Mouse (Mus musculus) skeletal muscle tissue, adult 2 months (tissue): ENCODE results near the gene Lrguk.
A peak's percentile ranks its signal among the peaks of the same experiment; 100 is the strongest.

Experiments used
- DNase-seq: peaks from one replicate; pipeline ENCODE4 v3.0.0-alpha.2; 2012; ENCODE audit warnings: low read depth, low spot score

The Lrguk gene

DNA sequence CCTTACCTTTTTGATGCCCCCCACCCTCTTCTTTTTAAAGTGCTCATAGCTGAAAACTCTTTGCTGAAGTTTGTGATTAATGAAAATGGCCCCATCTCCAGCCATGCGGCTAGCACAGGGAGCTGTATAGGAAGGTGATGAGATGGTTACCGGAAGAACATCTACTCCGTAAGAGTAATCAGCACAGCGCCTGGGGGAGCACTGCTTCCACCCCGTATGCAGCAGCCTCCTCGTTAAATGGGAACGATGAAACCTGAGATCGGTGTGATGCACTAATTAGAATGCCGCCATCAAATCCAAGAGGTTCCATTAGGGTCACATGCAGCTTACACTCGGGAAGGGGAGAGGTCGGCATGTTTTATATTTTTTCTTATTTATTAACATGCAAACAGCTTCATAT lies 113.7 kb downstream of the Lrguk start:
- DNase-seq: no peak

GRCm38 (mm10) chr6:34146042-34146441 lies 116.8 kb downstream of the Lrguk start:
- no peak for DNase-seq

GRCm38 (mm10) chr6:34148021-34148420 lies 118.8 kb downstream of the Lrguk start:
- DNase-seq: no peak

DNA sequence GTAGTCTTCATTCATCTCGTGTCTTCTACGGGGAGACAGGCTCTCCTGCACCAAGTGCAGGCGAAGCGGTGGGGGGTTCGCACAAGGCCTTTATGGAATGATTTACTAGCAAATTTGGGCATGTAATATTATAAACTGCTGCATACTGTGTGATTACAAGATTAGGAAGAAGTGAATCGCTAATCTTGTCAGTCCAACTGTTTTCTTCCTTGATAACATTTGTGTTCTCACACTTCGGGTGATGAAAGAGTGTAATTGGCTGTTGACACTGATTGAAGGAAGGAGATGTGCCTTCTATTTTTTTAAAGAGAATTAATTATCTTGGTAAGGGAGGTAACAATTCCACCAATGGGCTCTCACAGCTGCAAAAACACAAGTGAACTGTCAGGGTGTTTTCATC lies 119.4 kb downstream of the Lrguk start:
- DNase-seq: no peak

DNA sequence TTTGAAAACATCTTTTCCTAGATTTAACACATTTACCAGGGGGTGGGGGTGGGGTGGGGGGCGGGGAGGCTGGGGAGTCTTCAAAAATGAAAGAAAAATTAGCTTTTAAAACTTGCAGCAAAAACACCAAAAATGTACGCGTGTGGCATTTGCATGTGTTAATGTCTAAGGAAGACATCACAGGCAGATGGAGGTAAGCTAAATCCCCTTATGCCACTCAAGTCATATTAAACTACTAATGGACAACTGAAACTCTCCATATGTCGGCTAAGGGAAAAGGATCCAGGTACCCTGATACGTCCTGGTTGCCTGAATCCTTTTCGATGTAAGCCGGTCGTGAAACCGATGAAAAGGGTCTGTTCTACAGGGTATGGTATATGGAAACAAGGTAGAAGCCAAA lies 119.8 kb downstream of the Lrguk start:
- no peak for DNase-seq

- DNase-seq: no peak
These were observed 120.6 kb downstream of the Lrguk start for GRCm38 (mm10) chr6:34149821-34150220.

DNA sequence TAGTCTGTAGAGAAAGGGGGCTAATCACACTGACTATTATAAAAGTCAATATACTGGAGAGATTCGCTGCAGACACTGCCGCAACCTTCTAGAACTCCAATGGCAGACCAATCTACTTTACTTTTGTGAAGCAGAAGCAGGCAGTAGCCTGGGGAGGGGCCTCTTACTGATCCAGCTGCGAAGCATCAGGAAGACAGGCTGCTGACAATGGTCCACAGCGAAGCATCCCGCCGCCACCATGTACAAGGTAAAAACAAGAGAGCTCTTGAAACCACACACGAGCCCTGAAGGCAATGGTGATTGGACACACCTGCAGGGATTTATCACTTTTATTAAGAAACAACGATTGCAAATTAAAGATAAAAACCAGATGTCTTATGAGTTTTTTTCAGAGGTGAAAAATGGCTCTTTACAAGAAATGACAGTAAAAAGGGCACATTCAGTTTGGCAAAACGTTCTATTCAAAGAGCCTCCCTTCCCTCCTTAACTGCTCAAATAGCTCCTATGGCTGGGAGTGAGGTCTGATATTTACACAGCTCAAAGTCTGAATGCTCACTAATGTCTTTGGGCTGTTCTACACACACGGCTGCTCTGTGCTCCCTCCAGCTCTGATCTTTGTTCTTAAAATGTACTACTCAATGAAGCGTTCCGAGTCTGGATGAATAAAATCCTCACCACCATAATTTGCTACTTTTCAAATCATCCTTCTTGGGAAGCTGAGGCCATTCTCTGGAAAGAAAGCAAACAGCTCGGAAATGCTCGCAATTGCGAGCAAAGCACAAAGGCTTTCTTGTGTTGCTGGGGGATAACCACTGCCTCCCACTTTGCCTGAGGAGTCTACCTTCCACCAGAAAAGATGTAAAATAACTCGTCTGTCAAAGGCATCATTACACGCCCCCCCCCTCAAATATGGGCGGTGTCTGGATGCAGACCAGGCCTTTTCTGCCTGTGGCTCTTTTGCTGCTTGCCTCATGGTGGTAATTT lies 124.1 kb downstream of the Lrguk start:
- DNase-seq: no peak

- peak; percentile 19 for DNase-seq
These were observed 125.0 kb downstream of the Lrguk start for GRCm38 (mm10) chr6:34154202-34154601.

GRCm38 (mm10) chr6:34155137-34155804 lies 126.0 kb downstream of the Lrguk start:
- no peak for DNase-seq

- DNase-seq: no peak
These were observed 126.8 kb downstream of the Lrguk start for GRCm38 (mm10) chr6:34156057-34156456.

GRCm38 (mm10) chr6:34156841-34157748 lies 127.8 kb downstream of the Lrguk start:
- DNase-seq: no peak

DNA sequence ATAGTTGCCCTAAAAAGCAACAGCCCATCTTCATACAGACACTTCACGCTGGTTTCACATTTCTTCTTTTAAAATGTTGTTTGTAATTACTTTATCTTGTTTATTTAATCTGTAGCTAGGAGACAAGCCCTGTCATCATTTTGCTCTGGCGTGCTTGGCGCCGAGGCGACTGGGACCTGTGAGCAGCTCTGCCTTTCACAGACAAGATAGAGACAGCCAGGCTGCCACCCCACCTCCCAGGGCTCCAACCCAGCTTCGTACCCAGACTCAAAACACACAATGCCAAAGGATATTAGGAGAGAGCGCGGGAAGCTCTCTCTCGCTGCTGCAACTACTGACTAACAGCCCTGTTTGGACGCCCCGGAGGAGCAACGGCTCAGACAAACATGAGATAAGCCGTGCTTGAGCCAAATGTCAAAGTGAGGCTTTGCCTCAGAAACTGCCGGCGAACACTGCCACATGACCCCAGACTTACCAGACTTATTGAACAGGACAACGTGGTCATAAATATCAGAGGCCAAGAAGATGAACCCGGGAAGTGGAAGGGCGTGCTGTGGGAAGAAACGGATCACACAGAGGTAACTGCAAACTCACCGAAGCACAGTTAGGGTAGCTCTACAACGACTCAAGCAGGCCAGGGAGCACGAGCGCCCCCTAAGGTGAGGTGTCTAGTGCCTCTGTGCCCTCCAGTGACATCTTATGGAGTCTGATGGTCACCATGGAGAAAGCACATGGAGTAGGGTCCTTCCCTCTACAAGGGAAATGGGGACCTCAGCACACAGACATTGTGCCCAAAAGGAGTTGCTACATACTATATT lies 131.0 kb downstream of the Lrguk start:
- no peak for DNase-seq

- no peak for DNase-seq
These were observed 131.6 kb downstream of the Lrguk start for GRCm38 (mm10) chr6:34160816-34161310.

GRCm38 (mm10) chr6:34161511-34161910 lies 132.3 kb downstream of the Lrguk start:
- no peak for DNase-seq

DNA sequence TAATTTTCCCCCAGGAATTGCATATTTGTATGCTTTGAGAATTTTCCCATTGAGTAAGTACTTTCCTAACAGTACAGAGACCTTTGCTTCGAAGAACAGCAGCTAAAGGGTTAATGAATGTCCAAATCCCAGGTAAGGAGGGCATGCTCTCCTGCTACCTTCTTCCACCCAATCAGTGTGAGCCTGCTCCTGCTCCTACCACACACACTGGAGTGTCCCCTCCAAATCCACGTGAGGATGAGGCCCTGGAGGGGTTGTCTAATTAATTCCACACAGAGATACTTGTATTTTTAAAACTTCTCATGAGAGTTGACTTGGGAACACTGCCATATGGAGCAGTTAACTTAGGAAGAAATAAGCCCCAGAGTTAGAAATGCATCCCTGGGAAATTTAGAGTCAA lies 133.4 kb downstream of the Lrguk start:
- DNase-seq: no peak

GRCm38 (mm10) chr6:34163014-34163413 lies 133.8 kb downstream of the Lrguk start:
- DNase-seq: no peak

DNA sequence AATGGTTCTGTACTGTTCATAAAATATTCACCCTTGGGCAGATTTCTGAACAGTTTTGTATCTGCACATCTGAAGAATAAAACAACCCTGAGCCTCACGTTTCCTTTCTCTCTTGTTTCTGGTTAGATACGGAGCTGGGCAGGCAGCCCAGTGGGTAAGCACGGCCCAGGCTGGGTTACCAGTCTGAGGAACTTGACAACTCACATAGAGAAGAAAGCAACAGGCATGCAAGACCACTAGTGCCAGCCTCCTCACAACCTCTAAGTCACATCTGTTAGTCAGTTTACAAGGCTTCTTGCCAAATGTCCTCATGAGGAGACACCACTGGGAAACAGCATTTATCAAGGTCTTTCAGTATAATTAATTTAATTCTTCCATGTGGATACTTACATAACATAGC lies 139.6 kb downstream of the Lrguk start:
- no peak for DNase-seq

GRCm38 (mm10) chr6:34170844-34171494 lies 141.7 kb downstream of the Lrguk start:
- no peak for DNase-seq

DNA sequence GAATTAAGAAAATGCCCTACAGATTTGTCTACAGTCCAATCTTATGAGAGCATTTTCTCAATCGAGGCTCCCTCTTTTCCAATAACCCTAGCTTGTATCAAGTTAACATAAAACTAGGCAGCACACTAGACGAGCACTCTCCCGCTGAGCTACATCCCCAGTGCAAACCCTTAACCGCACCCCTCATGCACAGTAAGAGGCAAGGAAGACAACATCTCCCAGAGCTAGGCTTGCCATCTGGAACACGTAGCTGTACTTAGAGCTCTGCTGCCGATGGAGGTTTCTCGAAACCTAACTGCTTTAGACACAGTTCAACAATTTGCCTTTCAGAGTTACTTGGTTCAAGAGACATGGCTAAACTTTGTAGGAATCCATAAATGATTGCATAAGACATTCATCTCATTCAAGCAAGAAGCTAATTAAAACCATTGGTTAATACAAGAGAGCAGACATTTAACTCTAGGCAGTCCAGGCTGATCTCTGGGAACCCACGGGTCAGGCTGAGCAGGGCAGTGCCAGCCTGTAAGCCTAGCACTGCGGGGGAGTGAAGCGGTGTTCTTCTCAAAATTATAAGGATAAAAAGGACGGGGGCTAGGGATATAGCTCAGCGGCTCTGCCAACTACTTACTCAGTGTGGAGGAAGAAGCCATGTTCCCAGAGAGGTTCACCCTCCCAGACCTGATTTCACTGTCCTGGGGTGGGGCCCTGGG lies 142.7 kb downstream of the Lrguk start:
- no peak for DNase-seq

DNA sequence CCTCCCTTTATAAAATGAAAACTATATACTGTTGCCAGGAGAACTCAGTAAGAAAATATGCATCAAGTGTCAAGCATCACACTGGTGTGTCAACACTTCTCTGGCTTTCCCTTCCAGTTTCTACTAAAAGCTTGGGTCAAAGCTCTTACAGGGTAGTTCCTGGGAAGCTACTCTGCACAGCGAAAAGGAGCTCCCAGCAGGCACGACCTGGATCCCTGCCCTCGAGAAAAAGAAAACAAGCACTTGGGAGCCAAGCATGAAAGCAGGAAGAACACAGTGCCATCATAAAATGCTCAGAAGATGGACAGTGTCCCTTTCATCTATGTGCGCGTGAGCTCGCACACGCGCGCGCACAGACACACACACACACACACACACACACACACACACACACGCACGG lies 144.0 kb downstream of the Lrguk start:
- DNase-seq: no peak
